Mouse (Mus musculus) limb, embryonic 15.5 days (tissue): Measurements from ENCODE around the gene Cep97. TPM values are rescaled to one million over a fixed set of nuclear protein-coding genes. Genes with fewer than 3 reads are reported as not detected.
"Not testable (repeated sequence)": the region's sequence is repeated elsewhere in the genome, so short reads cannot be mapped to it uniquely, and the experiment has no call there.

ENCODE experiments used
- ATAC-seq: fragments of 200-750 bp; cut with Nextera tagmentation; 2 replicates; pipeline ENCODE4 v1.8.0; 2017; ENCODE audit warnings: low read depth, moderate TSS enrichment; ENCODE audit not compliant: insufficient number of reproducible peaks, low FRiP score, low TSS enrichment
- H3K27ac ChIP-seq: fragments of 300-500 bp; sonication (generic); 2 replicates; pipeline ENCODE4 v1.5.1; 2015; ENCODE audit warnings: moderate library complexity, mild to moderate bottlenecking, inconsistent platforms
- H3K27me3 ChIP-seq: fragments of 300-500 bp; sonication (generic); 2 replicates; pipeline ENCODE4 v1.6.1; 2015; ENCODE audit warnings: inconsistent platforms
- H3K36me3 ChIP-seq: fragments of 300-500 bp; sonication (generic); 2 replicates; pipeline ENCODE4 v1.6.1; 2015; ENCODE audit warnings: inconsistent platforms
- H3K4me1 ChIP-seq: fragments of 300-500 bp; sonication (generic); 2 replicates; pipeline ENCODE4 v1.6.1; 2015; ENCODE audit warnings: inconsistent platforms
- H3K4me2 ChIP-seq: fragments of 300-500 bp; sonication (generic); 2 replicates; pipeline ENCODE4 v1.6.1; 2015; ENCODE audit warnings: mild to moderate bottlenecking, inconsistent platforms
- H3K4me3 ChIP-seq: fragments of 300-500 bp; sonication (generic); 2 replicates; pipeline ENCODE4 v1.5.1; 2015; ENCODE audit warnings: mild to moderate bottlenecking, inconsistent platforms
- H3K9ac ChIP-seq: fragments of 300-500 bp; sonication (generic); 2 replicates; pipeline ENCODE4 v1.6.1; 2015; ENCODE audit warnings: inconsistent platforms
- H3K9me3 ChIP-seq: fragments of 300-500 bp; sonication (generic); 2 replicates; pipeline ENCODE4 v1.6.1; 2016; ENCODE audit warnings: inconsistent platforms
- WGBS: fragments of 180-500 bp; shearing (Covaris S2); methylation state at CpG from one replicate; pipeline ENCODE4 v1.1.7; 2015; 5-methylcytosine and 5-hydroxymethylcytosine counted together
- polyA plus RNA-seq: library from polyadenylated mRNA; unstranded; fragments of >200 nt; fragmentation: Nextera tagmentation; extraction: Ambion mirVana; gene quantifications from 2 replicates; pipeline ENCODE4 v1.2.1, GENCODE M21; 2015

The Cep97 gene
- polyA plus RNA-seq, 1 experiment from 2014 or later: 7.2 TPM

DNA sequence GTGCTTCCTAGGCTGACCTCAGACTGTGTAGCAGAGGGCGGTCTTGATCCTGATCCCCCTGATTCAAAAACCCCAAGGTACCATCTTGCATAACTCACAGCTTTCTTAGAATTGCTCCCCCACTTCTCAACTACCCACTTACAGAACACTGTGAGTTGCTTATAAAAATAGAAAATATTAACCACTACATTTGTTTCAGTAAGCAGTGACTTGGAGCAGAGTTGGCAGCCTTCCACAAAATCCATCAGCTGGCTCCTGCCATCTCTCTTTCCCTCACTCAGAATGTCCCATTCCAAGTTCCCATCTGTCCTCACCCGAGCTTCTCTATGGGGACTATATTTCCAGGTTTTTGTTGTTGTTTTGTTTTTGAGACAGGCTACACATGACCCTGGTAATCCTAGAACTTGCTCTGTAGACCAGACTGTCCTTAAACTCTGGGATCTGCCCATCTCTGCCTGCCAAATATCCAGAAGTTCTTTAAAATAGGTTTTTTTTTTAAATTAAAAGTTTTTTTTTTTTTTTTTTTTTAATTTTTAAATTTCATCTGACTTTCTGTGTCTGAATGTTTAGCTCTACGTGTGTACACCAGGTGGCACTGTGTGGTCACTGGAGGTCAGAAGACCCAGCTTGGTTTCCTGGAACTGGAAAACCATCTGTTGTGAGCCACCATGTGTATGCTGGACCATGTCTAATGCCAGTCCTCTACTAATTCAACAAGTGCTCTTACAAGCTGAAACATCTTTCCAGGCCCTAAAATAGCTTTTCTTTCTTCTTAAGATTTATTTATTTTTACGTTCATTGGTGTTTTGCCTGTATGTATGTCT is 29.7 kb upstream of the Cep97 start:
- Histone ChIP-seq H3K4me2 (no peak overlapping the region), H3K4me1 (peaks cover 13% of the 10 kb centered on the region; the same call in 1 of the 2 replicates), H3K9me3 (no peaks in the 10 kb centered on the region), H3K36me3 (peaks cover 9% of the 10 kb centered on the region), H3K27me3 (no peaks in the 10 kb centered on the region), H3K27ac (no peak overlapping the region), H3K4me3 (no peak overlapping the region), H3K9ac (no peak overlapping the region)
- no peak for ATAC-seq
- 63% methylated on average over 4 of the region's 4 CpGs for WGBS

- ATAC-seq, H3K9me3 ChIP-seq, H3K4me2 ChIP-seq, H3K4me1 ChIP-seq, H3K4me3 ChIP-seq, H3K36me3 ChIP-seq, H3K27me3 ChIP-seq, H3K27ac ChIP-seq, H3K9ac ChIP-seq: not testable (repeated sequence)
- WGBS: 88% methylated on average over 6 of the region's 11 CpGs
These were observed 28.4 kb upstream of the Cep97 start for GRCm38 (mm10) chr16:55963068-55963467.

GRCm38 (mm10) chr16:55954196-55954595 is 19.5 kb upstream of the Cep97 start:
- H3K4me2 ChIP-seq, H3K9me3 ChIP-seq, H3K4me3 ChIP-seq, H3K9ac ChIP-seq, H3K36me3 ChIP-seq, H3K27me3 ChIP-seq, H3K4me1 ChIP-seq, ATAC-seq, H3K27ac ChIP-seq: not testable (repeated sequence)
- WGBS: 86% methylated on average over 9 of the region's 9 CpGs

DNA sequence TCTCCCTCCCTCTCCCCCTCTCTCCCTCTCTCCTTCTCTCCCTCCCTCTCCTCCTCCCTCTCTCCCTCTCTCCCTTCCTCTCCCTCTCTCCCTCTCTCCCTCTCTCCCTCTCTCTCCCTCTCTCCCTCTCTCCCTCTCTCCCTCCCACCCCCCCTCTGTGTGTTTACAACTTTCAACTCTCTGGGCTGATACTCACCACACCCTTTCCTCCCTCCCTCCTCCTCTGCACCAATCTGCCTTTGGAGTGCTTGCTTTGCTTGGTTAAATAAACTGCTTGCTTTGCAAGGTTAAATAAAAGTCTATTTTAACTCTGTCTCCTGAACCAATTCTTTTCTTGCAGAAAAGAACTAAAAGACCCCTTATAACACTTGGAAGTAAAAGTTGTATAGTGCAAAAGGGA is 18.1 kb upstream of the Cep97 start:
- H3K27me3 ChIP-seq: no peaks in the 10 kb centered on the region
- no peak overlapping the region for H3K9ac ChIP-seq

DNA sequence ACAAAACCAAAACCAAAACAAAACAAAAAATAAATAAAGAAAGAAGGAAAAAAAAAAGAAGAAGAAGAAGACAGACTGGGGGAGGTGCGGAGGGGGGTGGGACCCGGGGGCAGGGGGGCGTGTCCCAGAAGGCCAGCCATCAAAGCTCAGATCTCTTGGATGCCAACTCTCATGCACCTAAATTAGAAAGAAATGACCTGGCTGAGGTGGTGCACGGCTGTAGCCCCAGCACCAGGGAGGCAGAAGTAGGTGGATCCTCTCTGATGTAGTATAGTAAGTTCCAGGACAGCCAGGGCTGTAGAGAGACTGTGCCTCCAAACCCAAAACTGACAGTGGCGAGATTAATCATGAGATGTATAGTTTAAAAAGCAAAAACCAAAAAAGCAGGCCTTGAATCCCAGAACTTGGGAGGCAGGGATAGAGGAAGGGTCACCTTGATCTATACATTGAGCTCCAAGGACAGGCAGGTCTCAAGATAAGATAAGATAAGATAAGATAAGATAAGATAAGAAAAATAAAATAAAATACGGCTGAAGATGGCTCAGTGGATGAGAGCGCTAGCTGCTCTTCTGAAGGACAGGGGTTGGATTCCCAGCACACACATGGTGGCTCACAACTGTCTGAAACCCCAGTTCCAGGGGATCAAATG is 17.1 kb upstream of the Cep97 start:
- H3K9me3 ChIP-seq: no peaks in the 10 kb centered on the region
- no peak overlapping the region for H3K27ac ChIP-seq
- 74% methylated on average over 7 of the region's 7 CpGs for WGBS
- H3K4me2 ChIP-seq: no peak overlapping the region
- H3K36me3 ChIP-seq: no peaks in the 10 kb centered on the region
- H3K9ac ChIP-seq: no peak overlapping the region
- no peaks in the 10 kb centered on the region for H3K27me3 ChIP-seq
- ATAC-seq: no peak
- H3K4me1 ChIP-seq: no peaks in the 10 kb centered on the region
- H3K4me3 ChIP-seq: no peak overlapping the region

More for the DNA sequence above, 18.1 kb upstream of the Cep97 start:
- H3K9me3 ChIP-seq: no peaks in the 10 kb centered on the region
- ATAC-seq: no peak
- no peak overlapping the region for H3K4me2 ChIP-seq
- no peaks in the 10 kb centered on the region for H3K36me3 ChIP-seq
- H3K4me1 ChIP-seq: no peaks in the 10 kb centered on the region
- H3K4me3 ChIP-seq: no peak overlapping the region
- no peak overlapping the region for H3K27ac ChIP-seq

DNA sequence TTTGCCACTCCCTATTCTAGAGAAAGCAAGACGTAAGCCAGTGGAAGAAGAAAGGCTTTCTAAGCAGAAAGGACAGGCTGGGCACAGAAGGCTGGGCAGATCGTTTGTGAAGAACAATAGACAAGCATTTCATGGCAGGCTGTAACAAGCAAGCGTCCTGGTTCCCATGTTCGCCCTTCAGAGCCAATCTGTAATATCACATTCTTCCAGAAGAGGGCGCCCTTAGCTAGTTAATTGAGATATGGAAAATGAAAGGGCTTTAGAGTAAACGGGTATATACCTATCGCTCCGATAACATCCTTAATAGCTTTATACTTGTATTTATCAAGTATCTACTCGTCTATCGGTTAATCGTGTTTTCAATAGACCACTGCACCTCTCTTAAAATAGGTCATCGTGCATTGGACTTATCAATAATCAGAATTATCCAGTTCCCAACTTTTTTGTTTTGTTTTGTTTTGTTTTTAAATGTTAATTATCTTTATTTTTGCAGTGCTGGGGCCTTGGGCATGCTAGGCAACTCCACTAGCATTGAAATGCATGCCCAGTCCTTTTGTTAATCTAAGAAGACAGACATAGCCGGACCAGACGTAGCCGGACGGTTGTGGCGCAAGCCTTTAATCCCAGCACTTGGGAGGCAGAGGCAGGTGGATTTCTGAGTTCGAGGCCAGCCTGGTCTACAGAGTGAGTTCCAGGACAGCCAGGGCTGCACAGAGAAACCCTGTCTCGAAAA is 16.5 kb upstream of the Cep97 start:
- Histone ChIP-seq H3K9ac (no peak overlapping the region), H3K4me3 (no peak overlapping the region), H3K27ac (no peak overlapping the region), H3K9me3 (no peaks in the 10 kb centered on the region), H3K4me1 (no peaks in the 10 kb centered on the region), H3K4me2 (0 out of 2 replicates have a peak overlapping the region, but pooled peaks have one; percentile 10), H3K27me3 (no peaks in the 10 kb centered on the region), H3K36me3 (no peaks in the 10 kb centered on the region)
- no peak for ATAC-seq
- 39% methylated on average over 19 of the region's 19 CpGs for WGBS

DNA sequence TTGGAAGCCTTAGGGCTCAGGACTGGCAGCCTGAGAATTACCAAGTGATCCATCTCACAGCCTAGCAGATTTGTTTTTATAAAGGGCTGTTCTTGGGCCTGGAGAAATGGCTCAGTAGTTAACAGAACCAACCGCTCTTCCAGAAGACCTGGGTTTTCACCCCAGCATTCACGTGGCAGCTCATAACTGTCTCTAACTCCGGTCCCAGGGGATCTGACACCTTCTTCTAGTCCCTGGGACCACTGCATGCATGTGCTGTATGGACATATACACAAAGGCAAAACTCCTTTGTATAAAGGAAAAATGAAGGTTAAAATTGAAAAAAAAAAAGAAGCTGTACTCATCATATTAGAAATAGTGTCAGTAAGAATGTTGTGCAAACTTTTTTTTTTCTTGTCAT is 15.8 kb upstream of the Cep97 start:
- Histone ChIP-seq H3K4me2 (no peak overlapping the region), H3K4me3 (no peak overlapping the region), H3K9me3 (no peaks in the 10 kb centered on the region), H3K4me1 (no peaks in the 10 kb centered on the region), H3K27ac (no peak overlapping the region), H3K9ac (no peak overlapping the region), H3K36me3 (no peaks in the 10 kb centered on the region), H3K27me3 (no peaks in the 10 kb centered on the region)
- ATAC-seq: no peak
- WGBS: 57% methylated on average over 3 of the region's 3 CpGs

GRCm38 (mm10) chr16:55948963-55949362 is 14.3 kb upstream of the Cep97 start:
- Histone ChIP-seq H3K36me3 (no peaks in the 10 kb centered on the region), H3K27me3 (no peaks in the 10 kb centered on the region), H3K4me2 (no peak overlapping the region), H3K4me3 (no peak overlapping the region), H3K4me1 (no peaks in the 10 kb centered on the region), H3K9me3 (no peaks in the 10 kb centered on the region), H3K27ac (no peak overlapping the region), H3K9ac (no peak overlapping the region)
- ATAC-seq: no peak
- 66% methylated on average over 7 of the region's 7 CpGs for WGBS

- H3K9me3 ChIP-seq, H3K27ac ChIP-seq, H3K27me3 ChIP-seq, H3K4me1 ChIP-seq, H3K4me3 ChIP-seq, H3K9ac ChIP-seq, H3K36me3 ChIP-seq, H3K4me2 ChIP-seq, ATAC-seq: not testable (repeated sequence)
- WGBS: 75% methylated on average over 2 of the region's 2 CpGs
These were observed 13.3 kb upstream of the Cep97 start for GRCm38 (mm10) chr16:55947876-55948410.

- Histone ChIP-seq H3K4me1 (no peaks in the 10 kb centered on the region), H3K4me2 (no peak overlapping the region), H3K9me3 (no peaks in the 10 kb centered on the region), H3K27ac (no peak overlapping the region), H3K36me3 (no peaks in the 10 kb centered on the region), H3K9ac (no peak overlapping the region), H3K4me3 (no peak overlapping the region), H3K27me3 (no peaks in the 10 kb centered on the region)
- no peak for ATAC-seq
- WGBS: 79% methylated on average over 3 of the region's 3 CpGs
These were observed 12.6 kb upstream of the Cep97 start for GRCm38 (mm10) chr16:55947266-55947665.

DNA sequence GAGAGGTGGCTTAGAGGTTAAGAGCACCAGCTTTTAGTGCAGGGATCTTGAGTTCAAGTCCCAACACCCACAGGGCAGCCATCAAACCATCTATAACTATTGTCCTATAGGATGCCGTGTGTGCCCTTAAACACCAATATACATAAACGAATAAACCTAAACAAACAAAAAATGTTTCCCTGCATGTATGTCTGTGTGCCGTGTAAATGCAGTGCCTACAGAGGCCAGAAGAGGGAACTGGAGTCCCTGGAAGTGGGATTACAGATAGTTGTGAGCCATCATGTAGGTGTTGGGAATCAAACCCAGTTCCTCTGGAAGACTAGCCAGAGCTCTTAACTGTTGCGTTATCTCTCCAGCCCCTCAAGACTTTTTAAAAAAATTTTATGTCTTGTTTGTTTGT is 6.1 kb upstream of the Cep97 start:
- no peak for ATAC-seq
- 85% methylated on average over 4 of the region's 4 CpGs for WGBS

GRCm38 (mm10) chr16:55939703-55940102 is 5.0 kb upstream of the Cep97 start:
- 84% methylated on average over 6 of the region's 6 CpGs for WGBS
- Histone ChIP-seq H3K4me2 (no peak overlapping the region), H3K27ac (no peak overlapping the region), H3K9ac (no peak overlapping the region), H3K4me1 (no peaks in the 10 kb centered on the region), H3K36me3 (no peaks in the 10 kb centered on the region), H3K27me3 (no peaks in the 10 kb centered on the region), H3K4me3 (no peak overlapping the region), H3K9me3 (no peaks in the 10 kb centered on the region)
- ATAC-seq: no peak

More for the DNA sequence above, 6.1 kb upstream of the Cep97 start:
- Histone ChIP-seq H3K27me3 (no peaks in the 10 kb centered on the region), H3K4me1 (no peaks in the 10 kb centered on the region), H3K9me3 (no peaks in the 10 kb centered on the region), H3K4me2 (no peak overlapping the region), H3K27ac (no peak overlapping the region), H3K9ac (no peak overlapping the region), H3K36me3 (no peaks in the 10 kb centered on the region), H3K4me3 (no peak overlapping the region)
